8 mouse cellular contexts compared by ENCODE assay signal in the genomic region with DNA sequence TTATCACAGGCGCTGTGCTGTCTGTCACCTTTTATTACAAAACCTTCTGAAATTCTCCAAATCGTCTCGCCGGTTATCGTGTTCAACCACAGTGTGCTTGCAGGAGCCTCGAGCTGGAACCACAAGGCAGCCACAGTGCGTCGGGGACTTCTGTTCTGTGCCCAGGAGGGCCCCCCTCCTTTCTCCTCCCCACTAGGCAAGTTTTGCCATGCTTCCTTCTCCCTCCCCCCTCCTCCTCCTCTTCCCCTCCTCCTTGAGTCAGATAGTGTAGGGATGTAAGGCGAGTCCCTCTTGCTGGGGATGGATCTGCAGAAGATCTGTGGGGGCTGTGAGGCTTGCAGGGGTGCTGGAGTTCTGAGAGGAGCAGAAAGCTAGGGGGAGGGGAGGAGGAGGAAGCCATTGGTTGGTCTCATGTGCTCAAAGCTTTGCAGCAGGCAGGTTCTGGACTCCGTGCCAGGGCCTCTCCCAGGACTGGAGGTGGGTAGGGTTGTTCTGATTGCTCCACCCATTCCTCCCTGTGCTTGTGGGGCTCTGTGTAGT.
A peak's percentile ranks its signal among the peaks of the same experiment; 100 is the strongest.
DNase-seq lines count a peak whose midpoint lies in the region; ATAC-seq and TF ChIP-seq lines count a peak whose summit lies in the region.

No protein-coding gene starts in this region.

- no peak for ATAC-seq in limb, embryonic 14.5 days (ENCODE audit: low FRiP score, low read depth)

- no peak overlapping the region for H3K9ac ChIP-seq in limb, embryonic 14.5 days (ENCODE audit: low read depth, low read length, severe bottlenecking)

- peak overlapping the region; percentile 6; the same call in 1 of the 2 replicates for H3K4me2 ChIP-seq in limb, embryonic 14.5 days (replicated peaks; ENCODE audit: low read depth, low read length, severe bottlenecking)

- H3K27me3 ChIP-seq in limb, embryonic 14.5 days (ENCODE audit: control insufficient read depth, insufficient read depth, low read length): no peaks in the 10 kb centered on the region
- H3K27me3 ChIP-seq in splenic B cell, adult 2 months (ENCODE audit: control insufficient read depth, insufficient read depth, low read length, poor library complexity, severe bottlenecking): no peaks in the 10 kb centered on the region

- H3K27ac ChIP-seq in limb, embryonic 14.5 days (replicated peaks; ENCODE audit: low read depth, low read length): no peak overlapping the region

- TF ChIP-seq CTCF in lung, adult 2 months (IDR thresholded peaks at IDR 0.05; ENCODE audit: insufficient read depth, low read length): no peak

- H3K36me3 ChIP-seq in limb, embryonic 14.5 days (ENCODE audit: control insufficient read depth, insufficient read depth, low read length): no peaks in the 10 kb centered on the region
- H3K36me3 ChIP-seq in splenic B cell, adult 2 months (ENCODE audit: control insufficient read depth, insufficient read depth, low read length, poor library complexity, severe bottlenecking): no peaks in the 10 kb centered on the region

- no peak for TF ChIP-seq POLR2A in limb, embryonic 14.5 days (IDR thresholded peaks at IDR 0.05; ENCODE audit: borderline replicate concordance, extremely low read depth, insufficient read depth, insufficient read length)
- TF ChIP-seq POLR2A in lung, adult 2 months (IDR thresholded peaks at IDR 0.05; ENCODE audit: borderline replicate concordance, extremely low read depth, low read depth, low read length): no peak

- no peak overlapping the region for H3K4me3 ChIP-seq in limb, embryonic 14.5 days (replicated peaks; ENCODE audit: low read length)
- no peak overlapping the region for H3K4me3 ChIP-seq in lung, adult 2 months (replicated peaks; ENCODE audit: extremely low read depth, low read depth, low read length)

- no peaks in the 10 kb centered on the region; the same call in 1 of the 2 replicates for H3K9me3 ChIP-seq in limb, embryonic 14.5 days (ENCODE audit: control insufficient read depth, low read length)

- peak; percentile 60 for DNase-seq in cerebellum, postnatal 10 days
- DNase-seq in cerebellum, postnatal 36 days: no peak
- DNase-seq in retina, postnatal 1 day: peak; percentile 23
- no peak for DNase-seq in retina, embryonic 14.5 days (ENCODE audit: low spot score)
- peak; percentile 51 for DNase-seq in limb, embryonic 14.5 days (ENCODE audit: low spot score)
- peak; percentile 48 for DNase-seq in splenic B cell, adult 2 months (ENCODE audit: low read depth, low spot score)
- no peak for DNase-seq in lung, adult 2 months
- DNase-seq in embryo, embryonic 10.5 days (ENCODE audit: low spot score): no peak

- 24% methylated on average over 10 of the region's 10 CpGs for WGBS in limb, embryonic 14.5 days
- 34% methylated on average over 10 of the region's 10 CpGs for WGBS in lung, adult 2 months

- peaks cover 16% of the 10 kb centered on the region for H3K4me1 ChIP-seq in limb, embryonic 14.5 days (ENCODE audit: control insufficient read depth, insufficient read depth, low read length)
- H3K4me1 ChIP-seq in lung, adult 2 months (ENCODE audit: control insufficient read depth, insufficient read depth, low read length): no peaks in the 10 kb centered on the region

Comparison
In these comparisons a context has a peak if more than half of its experiments do, and no peak if none do; other contexts are left out.
1. DNase-seq: peak in cerebellum, postnatal 10 days (2 of 2), retina, postnatal 1 day (single experiment), limb, embryonic 14.5 days (single experiment) and splenic B cell, adult 2 months (single experiment); none in cerebellum, postnatal 36 days (0 of 2), retina, embryonic 14.5 days (single experiment), lung, adult 2 months (single experiment) and embryo, embryonic 10.5 days (single experiment).